Mouse (Mus musculus) liver, embryonic 14.5 days (tissue): ENCODE data around the gene Trim50. TPM values are rescaled to one million over a fixed set of nuclear protein-coding genes. Genes with fewer than 3 reads are reported as not detected.
A peak's percentile ranks its signal among the peaks of the same experiment; 100 is the strongest.

Source experiments
- ATAC-seq: fragments of 200-750 bp; cut with Nextera tagmentation; 2 replicates; pipeline ENCODE4 v1.8.0; 2017; ENCODE audit warnings: moderate number of reproducible peaks, mild to moderate bottlenecking, moderate library complexity; ENCODE audit not compliant: insufficient read depth
- DNase-seq, 3 experiments: peaks; one replicate each; pipeline ENCODE4 v3.0.0-alpha.2; 2012 to 2013; ENCODE audit warnings: low read depth in 3 of 3, low spot score in 3 of 3
- H3K27ac ChIP-seq: fragments of 300-500 bp; sonication (generic); 2 replicates; pipeline ENCODE4 v1.5.1; 2014; ENCODE audit warnings: moderate library complexity, mild to moderate bottlenecking, control low read depth, inconsistent platforms
- H3K27me3 ChIP-seq: fragments of 300-500 bp; sonication (generic); 2 replicates; pipeline ENCODE4 v1.6.1; 2014; ENCODE audit warnings: mild to moderate bottlenecking, low read length, moderate library complexity; ENCODE audit not compliant: control insufficient read depth, insufficient read depth
- H3K36me3 ChIP-seq: fragments of 300-500 bp; sonication (generic); replicated peaks from 2 replicates; pipeline ENCODE4 v1.6.1; 2014; ENCODE audit warnings: low read depth; ENCODE audit not compliant: control insufficient read depth, insufficient read depth
- H3K4me1 ChIP-seq, 2 experiments: fragments of 200-500 bp in 1 of 2; fragments of 300-500 bp in 1 of 2; sonication (generic) in 1 of 2; replicated peaks; 2 replicates each; pipeline ENCODE4 v1.6.1; 2012 to 2014; ENCODE audit warnings: antibody characterized with exemption in 1 of 2, inconsistent platforms in 1 of 2, low read length in 1 of 2; ENCODE audit not compliant: control insufficient read depth in 2 of 2, insufficient read depth in 2 of 2
- H3K4me2 ChIP-seq: fragments of 300-500 bp; sonication (generic); 2 replicates; pipeline ENCODE4 v1.6.1; 2014; ENCODE audit warnings: low read depth, mild to moderate bottlenecking, control low read depth, moderate library complexity
- H3K4me3 ChIP-seq, 2 experiments: fragments of 200-500 bp in 1 of 2; fragments of 300-500 bp in 1 of 2; sonication (generic) in 1 of 2; 2 replicates each; pipeline ENCODE4 v1.5.1; 2012 to 2014; ENCODE audit warnings: low read depth in 2 of 2, low read length in 2 of 2, mild to moderate bottlenecking in 2 of 2, control low read depth in 1 of 2, inconsistent platforms in 1 of 2, moderate library complexity in 1 of 2; ENCODE audit not compliant: insufficient read depth in 1 of 2
- H3K9ac ChIP-seq: fragments of 300-500 bp; sonication (generic); replicated peaks from 2 replicates; pipeline ENCODE4 v1.6.1; 2014; ENCODE audit warnings: mild to moderate bottlenecking, control low read depth, moderate library complexity
- H3K9me3 ChIP-seq: fragments of 300-500 bp; sonication (generic); 2 replicates; pipeline ENCODE4 v1.6.1; 2016; ENCODE audit warnings: low read length, mixed read lengths; ENCODE audit not compliant: control insufficient read depth
- CTCF ChIP-seq: IDR thresholded peaks from 2 replicates; pipeline ENCODE4 v1.5.1; 2016; ENCODE audit warnings: antibody characterized with exemption, low read depth, control low read depth
- EP300 ChIP-seq: IDR thresholded peaks from 2 replicates; pipeline ENCODE4 v1.6.1; 2016; ENCODE audit warnings: antibody characterized with exemption, low read depth
- WGBS: fragments of 180-500 bp; shearing (Covaris S2); extraction: QIAGEN DNeasy Blood & Tissue Kit; methylation state at CpG from one replicate; pipeline ENCODE4 v1.1.7; 2014; ENCODE audit not compliant: insufficient replicate concordance; 5-methylcytosine and 5-hydroxymethylcytosine counted together
- polyA plus RNA-seq, 2 experiments: library from polyadenylated mRNA; depleted of rRNA in 1 of 2; stranded (reverse) in 1 of 2; unstranded in 1 of 2; fragments of >200 nt; fragmentation: Nextera tagmentation in 1 of 2; extraction: Ambion mirVana in 1 of 2; gene quantifications; 2 replicates each; pipeline versions ENCODE4 v1.2.1 to v1.2.3; 2012 to 2014

Trim50 gene
- polyA plus RNA-seq, 2 experiments = not detected

GRCm38 (mm10) chr5:135382746-135383145 lies 29.7 kb downstream of the Trim50 start:
- peaks cover 81% of the 10 kb centered on the region for H3K36me3 ChIP-seq
- H3K27ac ChIP-seq = no peak overlapping the region
- no peak overlapping the region for H3K9ac ChIP-seq
- no peak overlapping the region for H3K4me3 ChIP-seq
- no peaks in the 10 kb centered on the region for H3K4me1 ChIP-seq
- DNase-seq = no peak
- no peak for ATAC-seq
- TF ChIP-seq EP300 (no peak), CTCF (no peak)
- H3K4me2 ChIP-seq = no peak overlapping the region
- WGBS = 75% methylated on average over 7 of the region's 7 CpGs
- no peaks in the 10 kb centered on the region for H3K27me3 ChIP-seq
- no peaks in the 10 kb centered on the region for H3K9me3 ChIP-seq

DNA sequence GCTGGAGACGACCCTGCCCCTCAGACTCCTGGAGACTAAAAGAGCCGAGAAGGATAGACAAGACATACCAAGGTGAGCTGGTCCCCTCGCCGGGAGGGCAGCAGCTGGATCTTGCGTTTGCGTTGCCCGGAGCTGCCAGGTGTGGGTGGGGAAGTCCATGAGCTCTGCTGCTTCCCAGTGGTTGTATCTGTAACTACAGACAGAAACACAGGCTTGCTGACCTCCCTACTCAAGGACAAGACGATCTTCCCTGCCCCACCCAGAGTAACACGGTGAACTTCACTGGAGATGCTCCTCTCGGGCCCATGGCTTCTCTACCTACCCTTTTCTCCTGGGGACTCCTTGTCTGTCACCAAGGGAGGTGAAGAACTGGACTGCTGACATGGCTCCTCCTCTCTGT lies 30.7 kb downstream of the Trim50 start:
- TF ChIP-seq CTCF (no peak), EP300 (no peak)

DNA sequence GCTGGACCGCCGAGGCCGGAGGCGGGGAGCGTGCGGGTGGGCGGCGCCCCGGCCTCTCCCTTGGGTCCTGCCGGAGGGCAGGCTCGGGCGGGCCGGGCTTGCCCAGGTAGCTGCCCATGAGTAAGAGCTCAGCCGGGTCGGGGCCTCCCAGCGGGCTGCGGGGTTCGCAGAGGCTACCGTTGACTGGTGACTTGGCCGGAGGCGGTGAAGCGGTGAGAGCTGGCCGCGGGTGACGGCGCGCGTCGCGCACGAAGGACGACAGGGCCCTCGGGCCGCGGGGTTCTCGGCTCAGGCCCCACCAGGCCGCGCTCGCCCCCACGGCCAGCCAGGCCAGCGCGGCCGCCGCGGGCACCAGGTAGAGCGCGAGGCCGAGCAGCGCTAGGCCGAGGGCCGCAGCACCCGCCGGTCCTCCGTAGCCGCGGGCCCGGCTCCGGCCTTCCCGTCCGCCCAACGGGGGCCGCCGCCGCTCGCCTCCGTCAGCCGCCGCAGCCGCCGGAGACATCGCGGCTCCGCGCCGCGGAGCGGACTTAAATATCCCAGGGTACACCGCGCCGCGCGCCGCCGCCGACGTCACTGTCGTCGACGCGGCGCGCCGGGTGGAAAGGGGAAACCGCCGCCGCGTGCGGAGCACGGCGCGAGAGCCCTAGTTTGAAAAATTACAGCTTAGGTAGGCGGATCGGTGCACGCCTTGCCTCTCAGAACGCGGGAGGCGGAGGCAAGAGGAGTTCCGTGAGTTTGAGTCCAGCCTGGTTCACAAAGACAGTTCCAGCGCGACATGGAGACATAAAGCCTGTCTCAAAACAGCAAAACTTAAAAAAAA lies 41.1 kb downstream of the Trim50 start, which contains the start of gene Pom121:
Gene Pom121 (minus strand): TSS at position 543 of the 820 bp plus-strand sequence.
- Histone ChIP-seq H3K36me3 (peaks cover 21% of the 10 kb centered on the region), H3K9ac (peak within 1 kb of the TSS; percentile 95), H3K4me1 (peaks cover 14% of the 10 kb centered on the region in 2 experiments), H3K27me3 (no peaks in the 10 kb centered on the region), H3K4me3 (peak within 1 kb of the TSS; percentile 91), H3K27ac (peak within 1 kb of the TSS; percentile 76), H3K9me3 (no peaks in the 10 kb centered on the region), H3K4me2 (peak within 1 kb of the TSS; percentile 87)
- ATAC-seq = peak; percentile 91
- DNase-seq = peak; percentile 75 to 78 (median 78)
- TF ChIP-seq CTCF = no peak
- no peak for TF ChIP-seq EP300
- under 1% methylated on average over 95 of the region's 110 CpGs for WGBS

More for the DNA sequence above, 30.7 kb downstream of the Trim50 start:
- Histone ChIP-seq H3K36me3 (peaks cover 82% of the 10 kb centered on the region), H3K9ac (no peak overlapping the region), H3K4me3 (no peak overlapping the region), H3K4me1 (no peaks in the 10 kb centered on the region), H3K4me2 (no peak overlapping the region), H3K9me3 (no peaks in the 10 kb centered on the region), H3K27me3 (no peaks in the 10 kb centered on the region), H3K27ac (no peak overlapping the region)
- ATAC-seq (no peak), DNase-seq (no peak)
- 80% methylated on average over 10 of the region's 10 CpGs for WGBS

GRCm38 (mm10) chr5:135395826-135396225 lies 42.7 kb downstream of the Trim50 start:
- no peaks in the 10 kb centered on the region for H3K9me3 ChIP-seq
- H3K27me3 ChIP-seq = no peaks in the 10 kb centered on the region
- ATAC-seq (no peak), DNase-seq (peak; percentile 57 to 64 (median 61))
- no peak overlapping the region for H3K9ac ChIP-seq
- WGBS = 33% methylated on average over 5 of the region's 5 CpGs
- TF ChIP-seq CTCF = peak; percentile 82
- TF ChIP-seq EP300 = peak; percentile 29; the same call in 1 of the 2 replicates
- H3K27ac ChIP-seq = no peak overlapping the region; the same call in 1 of the 2 replicates
- H3K4me2 ChIP-seq = no peak overlapping the region
- H3K4me3 ChIP-seq = no peak overlapping the region
- peaks cover 14% of the 10 kb centered on the region in 2 experiments for H3K4me1 ChIP-seq
- H3K36me3 ChIP-seq = peaks cover 8% of the 10 kb centered on the region

- DNase-seq = no peak
- H3K4me2 ChIP-seq = no peak overlapping the region
- no peak for TF ChIP-seq CTCF
- no peak for TF ChIP-seq EP300
- H3K9me3 ChIP-seq = no peaks in the 10 kb centered on the region
- H3K36me3 ChIP-seq = no peaks in the 10 kb centered on the region
- H3K9ac ChIP-seq = no peak overlapping the region
- no peak overlapping the region for H3K27ac ChIP-seq
- no peaks in the 10 kb centered on the region for H3K27me3 ChIP-seq
- 53% methylated on average over 6 of the region's 6 CpGs for WGBS
- no peak for ATAC-seq
- no peak overlapping the region for H3K4me3 ChIP-seq
- peaks cover 9 to 10% of the 10 kb centered on the region in 2 experiments for H3K4me1 ChIP-seq
These were observed 46.3 kb downstream of the Trim50 start for GRCm38 (mm10) chr5:135399382-135399781.
